Mouse (Mus musculus): ENCODE data around the gene Wdr47. TPM values are rescaled to one million over a fixed set of nuclear protein-coding genes. Genes with fewer than 3 reads are reported as not detected.
"Not testable (repeated sequence)": the region's sequence is repeated elsewhere in the genome, so short reads cannot be mapped to it uniquely, and the experiment has no call there.

Wdr47 gene
- polyA plus RNA-seq, 1 experiment from 2014 or later: 8.5 TPM

GRCm38 (mm10) chr3:108653710-108654379 is 62.8 kb downstream of the Wdr47 start, which contains the start of gene Clcc1:
Gene Clcc1, plus strand, starts transcription at chr3:108653913.
- under 1% methylated on average over 55 of the region's 57 CpGs for WGBS
- H3K4me3 ChIP-seq (ENCODE audit: low read length): peak within 1 kb of the TSS; percentile 85
- no peaks in the 10 kb centered on the region for H3K9me3 ChIP-seq (ENCODE audit: control insufficient read depth, low read length)
- H3K27ac ChIP-seq (ENCODE audit: low read depth, low read length): peak within 1 kb of the TSS; percentile 83; the same call in 1 of the 2 replicates
- peak within 1 kb of the TSS; percentile 68 for H3K4me2 ChIP-seq (replicated peaks; ENCODE audit: low read depth, low read length)
- H3K36me3 ChIP-seq (ENCODE audit: control insufficient read depth, insufficient read depth, low read length): no peaks in the 10 kb centered on the region
- H3K9ac ChIP-seq (ENCODE audit: low read depth, low read length): peak within 1 kb of the TSS; percentile 86
- peaks cover 7% of the 10 kb centered on the region for H3K4me1 ChIP-seq (ENCODE audit: control insufficient read depth, insufficient read depth, low read length)
- no peaks in the 10 kb centered on the region for H3K27me3 ChIP-seq (ENCODE audit: control insufficient read depth, insufficient read depth, low read length)
- ATAC-seq (ENCODE audit: low FRiP score, low TSS enrichment): peak; percentile 96

- Histone ChIP-seq H3K4me3 (ENCODE audit: low read length) (peak overlapping the region; percentile 85), H3K27me3 (ENCODE audit: control insufficient read depth, insufficient read depth, low read length) (no peaks in the 10 kb centered on the region), H3K27ac (ENCODE audit: low read depth, low read length) (no peak overlapping the region), H3K9me3 (ENCODE audit: control insufficient read depth, low read length) (no peaks in the 10 kb centered on the region), H3K4me1 (ENCODE audit: control insufficient read depth, insufficient read depth, low read length) (peaks cover 7% of the 10 kb centered on the region), H3K36me3 (ENCODE audit: control insufficient read depth, insufficient read depth, low read length) (no peaks in the 10 kb centered on the region), H3K4me2 (replicated peaks; ENCODE audit: low read depth, low read length) (peak overlapping the region; percentile 68), H3K9ac (ENCODE audit: low read depth, low read length) (peak overlapping the region; percentile 86)
- no peak for ATAC-seq (ENCODE audit: low FRiP score, low TSS enrichment)
- 28% methylated on average over 14 of the region's 14 CpGs for WGBS
These were observed 63.5 kb downstream of the Wdr47 start for GRCm38 (mm10) chr3:108654566-108654965.

- WGBS: 85% methylated on average over 7 of the region's 7 CpGs
- Histone ChIP-seq H3K27ac (ENCODE audit: low read depth, low read length) (no peak overlapping the region), H3K9ac (ENCODE audit: low read depth, low read length) (no peak overlapping the region), H3K27me3 (ENCODE audit: control insufficient read depth, insufficient read depth, low read length) (no peaks in the 10 kb centered on the region), H3K4me1 (ENCODE audit: control insufficient read depth, insufficient read depth, low read length) (peaks cover 7% of the 10 kb centered on the region), H3K4me2 (replicated peaks; ENCODE audit: low read depth, low read length) (peak overlapping the region; percentile 68; the same call in 1 of the 2 replicates), H3K36me3 (ENCODE audit: control insufficient read depth, insufficient read depth, low read length) (no peaks in the 10 kb centered on the region), H3K9me3 (ENCODE audit: control insufficient read depth, low read length) (no peaks in the 10 kb centered on the region), H3K4me3 (ENCODE audit: low read length) (no peak overlapping the region)
- no peak for ATAC-seq (ENCODE audit: low FRiP score, low TSS enrichment)
These were observed 64.4 kb downstream of the Wdr47 start for GRCm38 (mm10) chr3:108655486-108655885.

DNA sequence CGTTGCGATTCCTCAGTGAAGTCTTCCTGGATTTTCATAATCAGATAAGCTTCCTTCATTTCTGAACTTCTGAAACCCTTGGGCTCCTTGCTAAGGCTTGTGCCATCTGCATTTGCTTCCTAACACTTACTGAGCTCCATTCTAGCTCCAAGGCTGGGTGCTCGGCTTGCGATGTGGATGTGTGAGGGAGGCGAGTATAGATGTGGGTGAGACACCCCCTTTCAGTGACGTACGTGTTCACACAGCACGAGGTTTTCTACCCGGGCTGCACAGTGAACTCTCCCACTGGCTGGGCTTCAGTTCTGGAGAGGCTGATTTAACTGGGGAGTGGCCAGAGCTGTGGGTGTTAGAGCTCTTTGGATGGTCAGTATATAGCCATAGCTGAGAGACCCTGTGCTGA is 67.5 kb downstream of the Wdr47 start:
- H3K4me2 ChIP-seq (replicated peaks; ENCODE audit: low read depth, low read length): no peak overlapping the region
- no peak overlapping the region for H3K27ac ChIP-seq (ENCODE audit: low read depth, low read length)
- no peaks in the 10 kb centered on the region for H3K27me3 ChIP-seq (ENCODE audit: control insufficient read depth, insufficient read depth, low read length)
- H3K4me1 ChIP-seq (ENCODE audit: control insufficient read depth, insufficient read depth, low read length): peaks cover 7% of the 10 kb centered on the region
- 92% methylated on average over 9 of the region's 9 CpGs for WGBS
- H3K9ac ChIP-seq (ENCODE audit: low read depth, low read length): no peak overlapping the region
- H3K9me3 ChIP-seq (ENCODE audit: control insufficient read depth, low read length): no peaks in the 10 kb centered on the region
- no peak overlapping the region for H3K4me3 ChIP-seq (ENCODE audit: low read length)
- peaks cover 21% of the 10 kb centered on the region for H3K36me3 ChIP-seq (ENCODE audit: control insufficient read depth, insufficient read depth, low read length)
- no peak for ATAC-seq (ENCODE audit: low FRiP score, low TSS enrichment)

DNA sequence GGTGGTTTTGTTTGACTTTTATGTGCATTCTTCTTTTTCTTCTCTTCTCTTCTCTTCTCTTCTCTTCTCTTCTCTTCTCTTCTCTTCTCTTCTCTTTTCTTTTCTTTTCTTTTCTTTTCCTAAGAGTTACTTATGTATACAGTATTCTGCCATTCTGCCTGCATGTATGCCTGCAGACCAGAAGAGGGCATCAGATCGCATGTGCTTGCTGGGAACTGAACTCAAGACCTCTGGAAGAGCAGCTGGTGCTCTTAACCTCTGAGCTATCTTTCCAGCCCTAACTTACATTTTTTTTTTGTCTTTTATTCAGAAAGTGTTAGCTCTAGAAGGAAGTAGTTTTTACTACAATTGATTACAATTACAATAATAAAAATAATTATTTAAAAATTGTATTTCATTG is 69.9 kb downstream of the Wdr47 start:
- 79% methylated on average over 1 of the region's 1 CpGs for WGBS
- H3K36me3 ChIP-seq (ENCODE audit: control insufficient read depth, insufficient read depth, low read length): peaks cover 30% of the 10 kb centered on the region
- no peaks in the 10 kb centered on the region for H3K4me1 ChIP-seq (ENCODE audit: control insufficient read depth, insufficient read depth, low read length)
- no peak overlapping the region for H3K4me2 ChIP-seq (replicated peaks; ENCODE audit: low read depth, low read length)
- no peak overlapping the region for H3K4me3 ChIP-seq (ENCODE audit: low read length)
- no peak for ATAC-seq (ENCODE audit: low FRiP score, low TSS enrichment)
- H3K9ac ChIP-seq (ENCODE audit: low read depth, low read length): no peak overlapping the region
- no peaks in the 10 kb centered on the region for H3K27me3 ChIP-seq (ENCODE audit: control insufficient read depth, insufficient read depth, low read length)
- no peaks in the 10 kb centered on the region for H3K9me3 ChIP-seq (ENCODE audit: control insufficient read depth, low read length)
- H3K27ac ChIP-seq (ENCODE audit: low read depth, low read length): no peak overlapping the region

DNA sequence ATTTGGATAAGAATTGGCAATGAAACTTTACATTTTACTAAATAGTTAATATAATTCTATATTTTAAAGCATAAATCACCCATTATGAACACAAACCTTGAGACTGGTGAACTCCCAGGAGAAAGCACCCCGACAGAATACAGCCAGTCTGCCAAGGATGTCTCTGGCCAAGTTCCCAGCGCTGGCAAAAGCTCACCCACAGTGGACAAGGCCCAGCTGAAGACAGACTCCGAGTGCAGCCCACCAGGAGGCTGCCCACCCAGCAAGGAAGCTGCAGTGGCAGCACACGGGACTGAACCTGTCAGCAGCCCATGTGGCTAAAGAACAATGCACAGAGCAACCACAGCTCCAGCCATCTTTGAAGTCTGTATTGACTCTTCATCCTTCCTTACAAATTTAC is 85.5 kb downstream of the Wdr47 start:
- H3K4me3 ChIP-seq (ENCODE audit: low read length): no peak overlapping the region
- no peak overlapping the region for H3K4me2 ChIP-seq (replicated peaks; ENCODE audit: low read depth, low read length)
- no peaks in the 10 kb centered on the region for H3K9me3 ChIP-seq (ENCODE audit: control insufficient read depth, low read length)
- H3K9ac ChIP-seq (ENCODE audit: low read depth, low read length): no peak overlapping the region
- H3K27me3 ChIP-seq (ENCODE audit: control insufficient read depth, insufficient read depth, low read length): no peaks in the 10 kb centered on the region
- H3K36me3 ChIP-seq (ENCODE audit: control insufficient read depth, insufficient read depth, low read length): peaks cover 88% of the 10 kb centered on the region
- no peak for ATAC-seq (ENCODE audit: low FRiP score, low TSS enrichment)
- 87% methylated on average over 4 of the region's 4 CpGs for WGBS
- no peaks in the 10 kb centered on the region for H3K4me1 ChIP-seq (ENCODE audit: control insufficient read depth, insufficient read depth, low read length)
- H3K27ac ChIP-seq (ENCODE audit: low read depth, low read length): no peak overlapping the region

GRCm38 (mm10) chr3:108681004-108681403 is 89.9 kb downstream of the Wdr47 start:
- H3K27me3 ChIP-seq (ENCODE audit: control insufficient read depth, insufficient read depth, low read length): no peaks in the 10 kb centered on the region

DNA sequence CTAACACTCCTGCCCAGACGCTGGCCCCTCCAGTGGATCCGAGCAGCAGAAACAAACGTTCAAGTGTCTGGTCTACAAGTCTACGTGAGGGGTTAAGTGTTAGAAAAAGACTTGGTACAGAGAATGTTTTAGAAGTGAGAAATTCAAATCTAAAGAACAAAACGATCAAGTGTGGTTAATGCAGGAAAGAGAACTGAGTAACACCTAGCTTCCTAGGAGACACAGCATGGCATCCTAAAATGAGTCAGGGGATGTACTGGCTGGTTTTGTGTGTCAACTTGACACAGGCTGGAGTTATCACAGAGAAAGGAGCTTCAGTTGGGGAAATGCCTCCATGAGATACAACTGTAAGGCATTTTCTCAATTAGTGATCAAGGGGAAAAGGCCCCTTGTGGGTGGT is 92.5 kb downstream of the Wdr47 start:
- H3K4me3 ChIP-seq (ENCODE audit: low read length); H3K9ac ChIP-seq (ENCODE audit: low read depth, low read length); H3K9me3 ChIP-seq (ENCODE audit: control insufficient read depth, low read length); H3K4me2 ChIP-seq (replicated peaks; ENCODE audit: low read depth, low read length); H3K27me3 ChIP-seq (ENCODE audit: control insufficient read depth, insufficient read depth, low read length); H3K4me1 ChIP-seq (ENCODE audit: control insufficient read depth, insufficient read depth, low read length); H3K27ac ChIP-seq (ENCODE audit: low read depth, low read length); ATAC-seq (ENCODE audit: low FRiP score, low TSS enrichment): not testable (repeated sequence)
- peaks cover 81% of the 10 kb centered on the region for H3K36me3 ChIP-seq (ENCODE audit: control insufficient read depth, insufficient read depth, low read length)
- WGBS: 92% methylated on average over 5 of the region's 5 CpGs

More at GRCm38 (mm10) chr3:108681004-108681403, 89.9 kb downstream of the Wdr47 start:
- no peak for ATAC-seq (ENCODE audit: low FRiP score, low TSS enrichment)
- no peak overlapping the region for H3K27ac ChIP-seq (ENCODE audit: low read depth, low read length)
- H3K4me2 ChIP-seq (replicated peaks; ENCODE audit: low read depth, low read length): no peak overlapping the region
- H3K9me3 ChIP-seq (ENCODE audit: control insufficient read depth, low read length): no peaks in the 10 kb centered on the region
- H3K4me1 ChIP-seq (ENCODE audit: control insufficient read depth, insufficient read depth, low read length): no peaks in the 10 kb centered on the region
- 80% methylated on average over 4 of the region's 4 CpGs for WGBS
- H3K4me3 ChIP-seq (ENCODE audit: low read length): no peak overlapping the region
- no peak overlapping the region for H3K9ac ChIP-seq (ENCODE audit: low read depth, low read length)
- H3K36me3 ChIP-seq (ENCODE audit: control insufficient read depth, insufficient read depth, low read length): peaks cover 90% of the 10 kb centered on the region

GRCm38 (mm10) chr3:108685701-108686100 is 94.6 kb downstream of the Wdr47 start:
- no peaks in the 10 kb centered on the region for H3K9me3 ChIP-seq (ENCODE audit: control insufficient read depth, low read length)
- no peak overlapping the region for H3K4me2 ChIP-seq (replicated peaks; ENCODE audit: low read depth, low read length)
- no peaks in the 10 kb centered on the region for H3K27me3 ChIP-seq (ENCODE audit: control insufficient read depth, insufficient read depth, low read length)
- 95% methylated on average over 7 of the region's 7 CpGs for WGBS
- no peak for ATAC-seq (ENCODE audit: low FRiP score, low TSS enrichment)
- no peak overlapping the region for H3K4me3 ChIP-seq (ENCODE audit: low read length)
- H3K9ac ChIP-seq (ENCODE audit: low read depth, low read length): no peak overlapping the region
- peaks cover 74% of the 10 kb centered on the region for H3K36me3 ChIP-seq (ENCODE audit: control insufficient read depth, insufficient read depth, low read length)
- H3K27ac ChIP-seq (ENCODE audit: low read depth, low read length): no peak overlapping the region
- no peaks in the 10 kb centered on the region for H3K4me1 ChIP-seq (ENCODE audit: control insufficient read depth, insufficient read depth, low read length)
